Mouse (Mus musculus) forebrain, embryonic 10.5 days (tissue): ENCODE results near the gene Aurkaip1. TPM values are rescaled to one million over a fixed set of nuclear protein-coding genes. Genes with fewer than 3 reads are reported as not detected.
"Not testable (repeated sequence)": the region's sequence is repeated elsewhere in the genome, so short reads cannot be mapped to it uniquely, and the experiment has no call there.

Source experiments
- DNase-seq: peaks from one replicate; pipeline ENCODE4 v3.0.0-alpha.2; 2017; ENCODE audit warnings: low spot score; ENCODE audit errors: extremely low spot score
- H3K27ac ChIP-seq: fragments of 300-500 bp; sonication (generic); 2 replicates; pipeline ENCODE4 v1.5.1; 2016; ENCODE audit warnings: mild to moderate bottlenecking
- H3K27me3 ChIP-seq: fragments of 300-500 bp; sonication (generic); 2 replicates; pipeline ENCODE4 v1.6.1; 2016; ENCODE audit warnings: mild to moderate bottlenecking; ENCODE audit not compliant: poor library complexity, severe bottlenecking
- H3K36me3 ChIP-seq: fragments of 300-500 bp; sonication (generic); replicated peaks from 2 replicates; pipeline ENCODE4 v1.6.1; 2016; ENCODE audit warnings: mild to moderate bottlenecking, moderate library complexity
- H3K4me1 ChIP-seq: fragments of 300-500 bp; sonication (generic); 2 replicates; pipeline ENCODE4 v1.6.1; 2016
- H3K4me3 ChIP-seq: fragments of 300-500 bp; sonication (generic); 2 replicates; pipeline ENCODE4 v1.5.1; 2016; ENCODE audit warnings: mild to moderate bottlenecking, moderate library complexity
- H3K9me3 ChIP-seq: fragments of 300-500 bp; sonication (generic); 2 replicates; pipeline ENCODE4 v1.6.1; 2016; ENCODE audit warnings: mild to moderate bottlenecking, moderate library complexity
- WGBS: fragments of 180-500 bp; shearing (Covaris S2); methylation state at CpG from one replicate; pipeline ENCODE4 v1.1.7; 2016; 5-methylcytosine and 5-hydroxymethylcytosine counted together
- polyA plus RNA-seq: library from polyadenylated mRNA; unstranded; fragments of >200 nt; fragmentation: Nextera tagmentation; extraction: Ambion mirVana; gene quantifications from 2 replicates; pipeline ENCODE4 v1.2.1, GENCODE M21; 2016

The Aurkaip1 gene
- polyA plus RNA-seq, result 165 and 172 TPM in 2 replicates

GRCm38 (mm10) chr4:155831205-155831766 is at the start of gene Aurkaip1:
Gene Aurkaip1, plus strand, starts transcription at chr4:155831272.
- peaks cover 52% of the 10 kb centered on the region for H3K36me3 ChIP-seq
- peak; percentile 98 for DNase-seq
- under 1% methylated on average over 49 of the region's 49 CpGs for WGBS

DNA sequence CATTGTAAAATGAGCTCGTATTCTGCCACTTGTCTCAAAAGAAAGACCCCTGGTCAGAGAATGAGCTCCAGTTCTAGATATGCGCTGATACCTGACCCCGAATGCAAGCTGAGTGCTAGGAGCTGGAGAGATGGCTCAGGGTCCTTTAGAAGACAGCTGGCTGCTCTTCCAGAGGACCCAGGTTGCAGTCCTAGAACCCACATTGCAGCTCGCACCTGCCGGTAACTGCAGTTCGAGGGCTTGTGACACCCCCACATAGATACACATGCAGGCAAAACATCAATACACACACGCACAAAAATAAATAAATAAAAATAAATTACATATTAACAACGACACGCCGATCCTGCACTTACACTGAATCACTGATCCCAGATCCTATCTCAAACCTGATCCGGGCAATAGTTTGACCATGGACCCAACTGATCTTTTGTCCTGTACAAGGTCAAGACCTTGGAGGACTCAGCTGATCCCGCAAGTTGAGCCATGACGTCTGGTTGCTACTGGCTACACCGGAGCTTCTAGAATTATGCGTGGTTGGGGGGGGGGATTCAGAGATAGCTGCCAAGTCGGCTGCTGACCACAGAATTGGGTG is 47.5 kb upstream of the Aurkaip1 start:
- Histone ChIP-seq H3K4me3 (peak overlapping the region; percentile 77), H3K27ac (peak overlapping the region; percentile 94), H3K9me3 (no peaks in the 10 kb centered on the region), H3K27me3 (peaks cover 19% of the 10 kb centered on the region), H3K36me3 (no peaks in the 10 kb centered on the region), H3K4me1 (peaks cover 28% of the 10 kb centered on the region)
- WGBS, result 48% methylated on average over 16 of the region's 16 CpGs
- no peak for DNase-seq

More at GRCm38 (mm10) chr4:155831205-155831766, at the start of gene Aurkaip1:
- Histone ChIP-seq H3K4me1 (peaks cover 29% of the 10 kb centered on the region), H3K4me3 (peak within 1 kb of the TSS; percentile 81), H3K27ac (peak within 1 kb of the TSS; percentile 89), H3K9me3 (no peaks in the 10 kb centered on the region), H3K27me3 (no peaks in the 10 kb centered on the region)

- peaks cover 19% of the 10 kb centered on the region for H3K27me3 ChIP-seq
- peak; percentile 82 for DNase-seq
- peak overlapping the region; percentile 77 for H3K4me3 ChIP-seq
- peak overlapping the region; percentile 94 for H3K27ac ChIP-seq
- no peaks in the 10 kb centered on the region for H3K36me3 ChIP-seq
- no peaks in the 10 kb centered on the region for H3K9me3 ChIP-seq
- H3K4me1 ChIP-seq, result peaks cover 28% of the 10 kb centered on the region
- WGBS, result under 1% methylated on average over 52 of the region's 52 CpGs
Observed at GRCm38 (mm10) chr4:155784081-155784701, 46.9 kb upstream of the Aurkaip1 start.

DNA sequence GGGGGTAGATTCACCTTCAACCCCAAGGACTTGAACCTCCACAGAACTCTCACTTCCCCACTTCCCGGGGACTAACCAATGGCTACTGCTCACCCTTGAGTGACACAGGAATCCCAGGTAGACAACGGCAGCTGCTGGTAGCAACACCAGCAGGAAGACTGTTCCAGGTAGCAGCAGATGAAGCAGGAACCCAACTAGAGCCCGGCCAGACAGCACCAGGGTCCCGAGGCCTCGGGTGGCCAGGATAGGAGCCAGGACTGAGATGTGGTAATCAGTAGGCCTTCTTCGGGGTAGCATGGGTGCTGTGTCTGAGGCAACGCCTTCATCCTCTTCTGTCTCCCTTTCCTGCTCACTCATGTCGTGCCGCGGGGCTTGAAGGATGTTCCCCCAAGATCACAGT is 45.8 kb upstream of the Aurkaip1 start:
- Histone ChIP-seq H3K4me3 (peak overlapping the region; percentile 77; the same call in 1 of the 2 replicates), H3K27ac (no peak overlapping the region), H3K27me3 (peaks cover 15% of the 10 kb centered on the region), H3K9me3 (no peaks in the 10 kb centered on the region), H3K4me1 (peaks cover 28% of the 10 kb centered on the region), H3K36me3 (no peaks in the 10 kb centered on the region)
- no peak for DNase-seq
- 86% methylated on average over 10 of the region's 10 CpGs for WGBS

- WGBS, result 71% methylated on average over 5 of the region's 5 CpGs
- Histone ChIP-seq H3K27me3 (peaks cover 13% of the 10 kb centered on the region), H3K36me3 (no peaks in the 10 kb centered on the region), H3K27ac (peak within 1 kb of the TSS; percentile 94), H3K9me3 (no peaks in the 10 kb centered on the region), H3K4me1 (peaks cover 26% of the 10 kb centered on the region), H3K4me3 (peak within 1 kb of the TSS; percentile 77)
- DNase-seq, result no peak
Observed at GRCm38 (mm10) chr4:155785819-155786218, 45.3 kb upstream of the Aurkaip1 start, which contains the start of gene Tmem88b. Gene Tmem88b, minus strand, starts transcription at chr4:155785874.

GRCm38 (mm10) chr4:155788300-155788699 is 42.8 kb upstream of the Aurkaip1 start:
- no peaks in the 10 kb centered on the region for H3K9me3 ChIP-seq
- WGBS, result 80% methylated on average over 3 of the region's 3 CpGs
- no peak overlapping the region for H3K27ac ChIP-seq
- no peaks in the 10 kb centered on the region for H3K36me3 ChIP-seq
- H3K27me3 ChIP-seq, result peaks cover 20% of the 10 kb centered on the region
- no peak for DNase-seq
- peaks cover 21% of the 10 kb centered on the region for H3K4me1 ChIP-seq
- H3K4me3 ChIP-seq, result no peak overlapping the region

- not testable (repeated sequence) for H3K27ac ChIP-seq, H3K9me3 ChIP-seq, H3K36me3 ChIP-seq, DNase-seq, H3K4me3 ChIP-seq
- Histone ChIP-seq H3K4me1 (peaks cover 16% of the 10 kb centered on the region), H3K27me3 (peaks cover 20% of the 10 kb centered on the region)
- WGBS, result 83% methylated on average over 4 of the region's 4 CpGs
Observed at GRCm38 (mm10) chr4:155788833-155789232, 42.2 kb upstream of the Aurkaip1 start.

- Histone ChIP-seq H3K36me3 (no peaks in the 10 kb centered on the region), H3K4me1 (peaks cover 4% of the 10 kb centered on the region), H3K27me3 (peaks cover 16% of the 10 kb centered on the region), H3K9me3 (no peaks in the 10 kb centered on the region), H3K27ac (no peak within 1 kb of the TSS), H3K4me3 (no peak within 1 kb of the TSS)
- no peak for DNase-seq
- WGBS, result 83% methylated on average over 3 of the region's 3 CpGs
Observed at GRCm38 (mm10) chr4:155790021-155790489, 41.0 kb upstream of the Aurkaip1 start, which contains the start of gene Ankrd65. Gene Ankrd65, plus strand, starts transcription at chr4:155790439.

- H3K9me3 ChIP-seq, result no peaks in the 10 kb centered on the region
- no peak overlapping the region for H3K4me3 ChIP-seq
- peaks cover 10% of the 10 kb centered on the region; the same call in 1 of the 2 replicates for H3K27me3 ChIP-seq
- H3K4me1 ChIP-seq, result no peaks in the 10 kb centered on the region
- no peaks in the 10 kb centered on the region for H3K36me3 ChIP-seq
- DNase-seq, result no peak
- H3K27ac ChIP-seq, result no peak overlapping the region
- WGBS, result 71% methylated on average over 3 of the region's 3 CpGs
Observed at GRCm38 (mm10) chr4:155790650-155791161, 40.4 kb upstream of the Aurkaip1 start.

- H3K4me3 ChIP-seq, result no peak overlapping the region
- H3K36me3 ChIP-seq, result no peaks in the 10 kb centered on the region
- H3K27ac ChIP-seq, result no peak overlapping the region
- no peaks in the 10 kb centered on the region for H3K9me3 ChIP-seq
- 0 out of 2 replicates have a peak, but pooled peaks cover 7% of the 10 kb centered on the region for H3K27me3 ChIP-seq
- DNase-seq, result no peak
- WGBS, result 77% methylated on average over 24 of the region's 24 CpGs
- no peaks in the 10 kb centered on the region for H3K4me1 ChIP-seq
Observed at GRCm38 (mm10) chr4:155791240-155791933, 39.7 kb upstream of the Aurkaip1 start.

DNA sequence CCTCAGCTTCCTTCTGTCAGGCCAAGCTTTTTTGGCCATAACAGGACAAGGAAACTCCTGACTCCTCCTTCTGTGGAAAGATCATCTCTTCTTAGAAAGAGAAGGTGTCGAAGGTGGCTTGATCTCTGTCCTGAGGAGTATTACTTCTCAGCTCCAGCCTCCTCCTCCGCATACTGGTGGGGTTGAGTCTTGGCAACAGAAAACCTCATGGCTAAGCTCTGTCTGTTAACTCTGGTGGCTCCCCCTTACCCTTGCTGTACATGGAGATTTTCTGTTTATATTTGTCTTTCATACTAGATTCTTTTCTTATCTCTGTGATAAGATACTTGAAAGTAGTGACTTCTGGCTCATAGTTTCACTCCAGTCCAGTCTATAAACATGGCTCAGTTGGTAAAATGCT is 37.3 kb upstream of the Aurkaip1 start:
- Histone ChIP-seq H3K27ac (no peak overlapping the region), H3K36me3 (no peaks in the 10 kb centered on the region), H3K4me1 (no peaks in the 10 kb centered on the region), H3K27me3 (0 out of 2 replicates have a peak, but pooled peaks cover 7% of the 10 kb centered on the region), H3K4me3 (no peak overlapping the region), H3K9me3 (no peaks in the 10 kb centered on the region)
- WGBS, result 85% methylated on average over 2 of the region's 2 CpGs
- DNase-seq, result no peak

- DNase-seq, result no peak
- peak overlapping the region; percentile 75; the same call in 1 of the 2 replicates for H3K4me3 ChIP-seq
- peaks cover 23% of the 10 kb centered on the region for H3K36me3 ChIP-seq
- no peaks in the 10 kb centered on the region for H3K9me3 ChIP-seq
- WGBS, result 100% methylated on average over 1 of the region's 1 CpGs
- H3K27ac ChIP-seq, result no peak overlapping the region
- H3K4me1 ChIP-seq, result peaks cover 23% of the 10 kb centered on the region
- H3K27me3 ChIP-seq, result no peaks in the 10 kb centered on the region
Observed at GRCm38 (mm10) chr4:155802075-155802474, 29.0 kb upstream of the Aurkaip1 start.
